Mouse (Mus musculus) layer of hippocampus, postnatal 14 days (tissue): Measurements from ENCODE around the gene Pim3. TPM values are rescaled to one million over a fixed set of nuclear protein-coding genes. Genes with fewer than 3 reads are reported as not detected.
A peak's percentile ranks its signal among the peaks of the same experiment; 100 is the strongest.
"Not testable (repeated sequence)": the region's sequence is repeated elsewhere in the genome, so short reads cannot be mapped to it uniquely, and the experiment has no call there.

Source experiments
- DNase-seq, 2 experiments: peaks; one replicate each; pipeline ENCODE4 v3.0.0; 2021 to 2022; ENCODE audit warnings: low spot score in 2 of 2, mixed read lengths in 1 of 2
- long read RNA-seq, 2 experiments: library from polyadenylated mRNA; stranded (forward); transcript quantifications; one replicate each; pipeline ENCODE4 v2.0.0; 2021
- total RNA-seq, 2 experiments: library from RNA; stranded (reverse); gene quantifications; 2 replicates each; pipeline ENCODE4 v1.2.3; 2021

Gene Pim3
- 10 to 100 TPM; 40.8 to 48.4 TPM for total RNA-seq
- long read RNA-seq, experiment 1, transcript Pim3-201 (6 exons, 2,427 nt) = major isoform, 64 of 74 reads
- long read RNA-seq, experiment 1, partial matches to known transcripts = 6 of 74 reads
- long read RNA-seq, experiment 1, other reads (novel, unspliced or antisense) = 4 of 74 reads
- long read RNA-seq, experiment 2, transcript Pim3-201 (6 exons, 2,427 nt) = major isoform, 92 of 101 reads
- long read RNA-seq, experiment 2, partial matches to known transcripts = 5 of 101 reads
- long read RNA-seq, experiment 2, other reads (novel, unspliced or antisense) = 4 of 101 reads

DNA sequence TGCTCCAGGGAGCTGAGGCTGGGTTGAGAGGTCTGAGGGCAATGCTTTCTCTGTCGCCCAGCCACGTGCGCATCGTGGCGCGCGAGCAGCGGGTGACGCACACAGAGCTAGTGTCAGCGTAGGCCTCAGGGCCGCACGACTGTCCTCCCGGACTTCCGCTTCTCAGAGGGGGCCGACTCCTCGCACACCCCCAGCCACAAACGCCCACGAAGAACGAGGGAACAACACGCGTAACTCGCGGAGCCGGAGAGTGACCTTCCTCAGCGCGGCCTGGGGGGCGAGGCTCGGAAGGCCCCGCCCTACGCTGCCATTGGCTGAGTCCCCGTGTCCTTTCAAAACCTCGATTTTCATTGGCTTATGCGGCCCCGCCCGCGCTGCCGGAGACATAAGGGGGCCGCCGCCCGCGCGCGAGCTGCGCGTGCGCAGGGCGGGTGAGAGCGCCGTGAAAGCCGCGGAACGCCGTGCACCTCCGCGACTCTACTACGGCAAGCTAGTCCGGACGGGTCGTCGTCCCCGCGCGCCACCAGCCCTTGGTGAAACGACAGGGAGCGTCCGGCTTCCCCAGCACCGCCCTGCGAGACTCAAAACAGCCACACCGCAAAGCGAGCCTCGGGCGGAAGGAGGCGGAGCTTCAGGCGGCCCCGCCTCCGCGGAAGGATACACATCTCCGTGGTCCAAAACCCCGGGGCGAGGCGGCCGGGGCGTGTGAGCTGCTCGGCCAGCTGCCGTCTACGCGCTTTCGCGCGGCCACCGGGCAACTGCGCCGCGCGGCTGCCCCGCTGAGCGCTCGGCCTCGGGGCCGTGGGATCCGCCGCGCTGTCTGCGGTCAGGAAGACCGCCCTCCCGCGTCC lies at the start of gene Pim3:
Gene Pim3 (plus strand): TSS at position 415 of the 851 bp plus-strand sequence.
- peak; percentile 96 to 97 for DNase-seq

DNA sequence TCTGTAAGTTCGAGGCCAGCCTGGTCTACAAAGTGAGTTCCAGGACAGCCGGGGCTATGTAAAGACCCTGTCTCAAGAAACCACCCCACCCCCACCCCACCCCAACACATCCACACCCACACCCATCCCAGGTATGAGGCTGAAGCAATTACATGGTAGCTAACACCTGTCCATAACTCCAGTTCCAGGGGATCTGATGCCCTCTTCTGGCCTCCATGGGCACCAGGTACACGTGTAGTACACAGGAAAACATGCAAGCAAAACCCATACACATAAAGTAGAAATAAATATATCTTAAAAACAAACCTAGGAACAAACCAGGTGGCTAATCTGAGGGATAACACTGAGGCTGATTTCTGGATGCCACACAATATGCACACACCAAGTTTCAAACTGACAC lies 48.7 kb upstream of the Pim3 start:
- DNase-seq = no peak

DNA sequence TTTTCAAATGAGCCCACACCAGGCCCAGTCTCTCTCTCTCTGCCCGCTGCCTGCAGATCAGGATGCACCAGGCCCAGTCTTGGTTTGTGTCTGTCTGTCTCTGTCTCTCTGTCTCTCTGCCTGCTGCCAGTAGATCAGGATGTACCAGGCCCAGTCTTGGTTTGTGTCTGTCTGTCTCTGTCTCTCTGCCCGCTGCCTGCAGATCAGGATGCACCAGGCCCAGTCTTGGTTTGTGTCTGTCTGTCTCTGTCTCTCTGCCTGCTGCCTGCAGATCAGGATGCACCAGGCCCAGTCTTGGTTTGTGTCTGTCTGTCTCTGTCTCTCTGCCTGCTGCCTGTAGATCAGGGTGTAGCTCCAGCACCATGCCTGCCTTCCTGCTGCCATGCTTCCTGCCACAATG lies 48.1 kb upstream of the Pim3 start:
- DNase-seq = not testable (repeated sequence)

DNA sequence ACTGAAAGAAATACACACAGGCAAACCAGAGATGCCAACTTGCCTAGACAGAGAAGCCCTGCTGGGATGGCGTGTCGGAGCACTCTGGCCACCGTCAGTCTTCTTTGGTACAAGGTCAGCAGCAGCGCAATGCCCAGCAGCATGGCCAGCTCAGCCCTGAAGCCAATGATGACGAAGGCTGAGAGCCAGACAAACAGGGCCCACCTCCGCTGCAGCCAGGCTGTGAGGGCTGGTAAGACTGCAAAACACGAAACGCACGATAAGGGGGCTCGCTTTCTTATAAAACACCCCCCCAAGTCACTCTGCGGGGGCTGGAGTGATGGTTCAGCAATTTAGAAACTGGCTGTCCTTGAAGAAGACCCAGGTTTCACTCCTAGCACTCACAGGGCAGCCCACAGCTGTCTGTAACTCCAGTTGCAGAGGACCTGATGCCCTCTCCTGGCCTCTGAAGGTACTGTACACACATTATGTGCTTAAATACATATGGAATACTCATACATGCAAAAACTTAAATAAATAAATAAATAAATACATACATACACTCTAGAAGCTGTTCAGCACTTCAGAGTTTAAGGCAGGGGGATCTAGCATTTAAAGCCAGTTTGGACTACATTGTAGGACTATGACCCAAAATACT lies 47.5 kb upstream of the Pim3 start:
- no peak for DNase-seq

DNA sequence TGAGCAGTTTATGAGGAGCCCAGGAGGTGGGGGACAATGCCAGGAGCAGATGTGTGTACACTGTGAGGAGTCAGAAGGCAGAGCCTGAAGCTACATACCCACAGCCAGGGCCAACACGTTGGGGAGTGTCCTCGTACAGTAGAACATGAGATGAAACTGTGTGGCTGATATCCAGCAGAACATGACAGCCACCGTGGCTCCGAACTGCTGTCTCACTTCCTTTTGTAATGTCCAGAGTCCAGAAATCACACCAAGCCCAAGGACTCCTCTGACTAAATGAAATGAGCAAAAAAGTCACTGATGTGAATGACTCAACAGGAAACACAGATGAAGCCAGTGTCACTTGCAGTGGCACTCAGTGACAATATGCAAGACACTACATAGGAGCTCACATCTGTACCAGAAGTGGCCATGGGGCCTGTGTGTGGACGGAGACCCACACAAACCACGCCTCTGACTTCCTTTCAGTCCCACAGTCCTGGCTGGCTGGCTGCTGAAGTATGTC lies 46.7 kb upstream of the Pim3 start:
- no peak for DNase-seq

DNA sequence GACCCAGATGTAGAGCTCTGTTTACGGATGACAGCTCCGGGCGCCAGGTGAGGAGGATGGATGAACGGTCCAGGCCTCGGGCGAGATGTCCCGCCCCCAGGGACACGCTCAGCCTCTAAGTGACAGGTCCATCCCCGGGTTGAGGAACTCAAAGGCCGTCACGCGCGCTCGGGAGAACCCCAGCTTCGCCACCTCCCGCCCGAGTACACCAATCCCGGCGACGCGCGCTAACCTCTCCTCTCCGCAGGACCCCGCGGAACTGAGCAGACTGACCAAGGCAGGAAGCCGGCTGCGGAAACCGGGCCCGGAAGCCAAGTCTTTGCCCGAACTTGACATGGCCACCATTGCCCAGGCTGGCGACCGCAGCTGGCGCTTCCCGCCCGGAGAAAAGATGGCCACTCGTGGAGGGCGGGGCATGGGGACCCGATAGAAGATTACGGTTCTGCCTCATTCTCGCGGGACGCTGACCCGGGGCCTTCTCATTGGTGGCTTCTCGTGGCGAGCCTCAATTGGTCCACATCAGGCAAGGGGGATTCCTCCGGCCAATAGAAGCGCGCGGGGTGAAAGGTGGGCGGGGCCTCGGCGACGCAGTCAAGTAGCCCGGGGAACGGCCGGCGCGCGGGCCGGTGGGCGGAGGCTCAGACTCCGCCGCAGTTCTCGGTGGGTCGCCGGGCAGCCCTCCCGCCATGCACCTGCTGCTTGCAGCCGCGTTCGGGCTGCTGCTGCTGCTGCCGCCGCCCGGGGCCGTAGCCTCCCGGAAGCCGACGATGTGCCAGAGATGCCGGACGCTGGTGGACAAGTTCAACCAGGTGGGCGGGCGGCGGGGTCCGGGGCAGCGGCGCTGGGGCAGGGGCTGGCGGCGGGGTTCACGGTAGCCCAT lies 42.7 kb upstream of the Pim3 start, which contains the start of the genes Alg12 and Creld2:
Gene Alg12 (minus strand): TSS at position 293 of the 880 bp plus-strand sequence.
Gene Creld2 (plus strand): TSS at position 621 of the 880 bp plus-strand sequence.
- peak; percentile 99 to 100 for DNase-seq

DNA sequence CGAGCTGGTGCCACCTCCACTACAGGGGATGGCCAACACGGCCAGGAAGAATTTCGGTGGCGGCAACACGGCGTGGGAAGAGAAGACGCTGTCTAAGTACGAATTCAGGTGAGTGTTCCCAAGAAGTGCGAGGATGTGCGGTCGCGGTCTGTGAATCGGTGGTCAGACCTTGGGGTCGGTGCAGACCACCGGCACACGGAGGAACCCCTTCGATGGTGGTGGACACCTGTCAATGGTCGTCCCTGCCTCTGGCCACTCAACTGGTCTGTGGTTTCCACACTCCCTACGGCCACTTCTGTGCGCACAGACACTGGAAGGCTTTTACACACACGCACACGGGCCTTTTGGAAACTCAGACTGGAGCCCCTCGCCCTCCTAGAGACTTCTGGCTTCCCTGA lies 42.1 kb upstream of the Pim3 start:
- peak in 1 of 2 experiments; percentile 33 for DNase-seq

DNA sequence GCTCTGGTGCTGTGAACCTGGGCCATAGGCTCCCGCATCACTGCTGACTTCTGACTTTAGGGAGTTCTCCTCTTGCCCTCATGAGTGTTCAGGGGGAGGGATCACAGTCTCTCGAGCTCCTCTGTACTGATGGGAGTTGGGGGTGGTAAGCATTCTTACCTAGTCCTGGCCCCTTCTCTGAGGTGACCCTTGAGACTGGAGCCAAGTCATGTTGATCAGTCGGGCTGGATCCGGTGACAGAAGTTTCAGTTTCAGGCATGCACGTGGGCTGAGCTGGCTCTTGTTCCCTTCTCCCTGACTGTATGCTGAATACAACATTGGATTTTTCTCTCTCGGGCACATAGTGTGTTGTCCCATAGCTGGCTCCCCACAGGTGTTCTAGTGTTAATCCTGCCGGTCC lies 40.6 kb upstream of the Pim3 start:
- DNase-seq = no peak

DNA sequence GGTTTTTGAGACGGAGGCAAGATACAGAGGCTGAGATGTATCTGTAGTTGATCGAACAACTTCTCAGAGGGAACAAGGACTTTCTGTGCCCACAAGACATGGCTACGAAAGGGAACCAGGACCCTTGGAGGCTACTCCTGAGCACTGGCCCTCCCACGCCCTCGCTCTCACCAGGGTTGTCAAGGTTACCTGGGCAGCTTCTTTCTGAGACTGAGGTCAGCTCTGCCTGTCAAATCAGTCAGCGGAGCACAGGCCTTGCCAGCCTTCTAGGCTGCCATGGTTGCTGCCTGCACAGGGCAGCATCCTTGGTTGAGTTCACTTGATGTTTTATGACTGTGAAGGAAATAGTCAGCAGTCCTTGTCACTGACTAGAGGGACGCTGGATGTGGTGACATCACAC lies 39.5 kb upstream of the Pim3 start:
- DNase-seq = no peak

DNA sequence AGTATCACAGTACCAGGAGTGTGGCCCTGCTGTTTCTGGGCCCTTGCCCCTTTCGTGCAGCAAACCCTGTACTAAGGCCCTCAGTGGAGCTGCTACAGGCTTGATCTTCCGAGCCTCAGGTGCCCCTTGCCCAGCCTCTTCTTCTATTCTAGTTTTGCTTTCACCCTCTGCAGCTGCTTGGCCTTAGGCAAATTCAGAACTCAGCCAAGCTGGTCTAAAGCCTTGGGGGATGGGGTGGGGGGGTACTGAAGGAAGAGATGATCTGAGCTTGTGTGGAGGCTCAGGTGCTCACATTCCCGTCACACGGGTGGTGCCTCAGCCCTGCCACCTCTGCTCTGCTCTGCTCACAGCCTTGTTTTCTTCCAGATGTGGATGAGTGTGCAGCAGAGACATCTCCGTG lies 38.6 kb upstream of the Pim3 start:
- no peak for DNase-seq

DNA sequence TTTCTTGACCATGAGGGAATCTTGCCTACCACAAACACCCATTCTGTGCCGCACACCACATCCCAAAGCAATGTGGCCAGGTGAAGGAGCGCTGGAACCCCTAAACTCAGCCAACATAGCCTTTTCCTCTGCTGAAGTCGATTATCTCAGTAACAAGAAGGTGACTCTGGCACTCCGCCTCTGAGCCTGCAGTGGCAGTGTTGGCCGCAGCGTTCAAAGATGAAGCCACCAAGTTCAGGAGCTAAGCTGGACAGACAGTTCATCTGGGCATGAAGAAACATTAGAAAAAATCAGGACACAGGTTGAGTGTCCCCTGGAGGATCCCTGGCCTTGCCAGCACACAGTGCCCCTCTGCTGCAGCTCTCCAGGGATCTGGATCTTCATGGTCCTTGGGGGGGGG lies 34.5 kb upstream of the Pim3 start:
- no peak for DNase-seq

DNA sequence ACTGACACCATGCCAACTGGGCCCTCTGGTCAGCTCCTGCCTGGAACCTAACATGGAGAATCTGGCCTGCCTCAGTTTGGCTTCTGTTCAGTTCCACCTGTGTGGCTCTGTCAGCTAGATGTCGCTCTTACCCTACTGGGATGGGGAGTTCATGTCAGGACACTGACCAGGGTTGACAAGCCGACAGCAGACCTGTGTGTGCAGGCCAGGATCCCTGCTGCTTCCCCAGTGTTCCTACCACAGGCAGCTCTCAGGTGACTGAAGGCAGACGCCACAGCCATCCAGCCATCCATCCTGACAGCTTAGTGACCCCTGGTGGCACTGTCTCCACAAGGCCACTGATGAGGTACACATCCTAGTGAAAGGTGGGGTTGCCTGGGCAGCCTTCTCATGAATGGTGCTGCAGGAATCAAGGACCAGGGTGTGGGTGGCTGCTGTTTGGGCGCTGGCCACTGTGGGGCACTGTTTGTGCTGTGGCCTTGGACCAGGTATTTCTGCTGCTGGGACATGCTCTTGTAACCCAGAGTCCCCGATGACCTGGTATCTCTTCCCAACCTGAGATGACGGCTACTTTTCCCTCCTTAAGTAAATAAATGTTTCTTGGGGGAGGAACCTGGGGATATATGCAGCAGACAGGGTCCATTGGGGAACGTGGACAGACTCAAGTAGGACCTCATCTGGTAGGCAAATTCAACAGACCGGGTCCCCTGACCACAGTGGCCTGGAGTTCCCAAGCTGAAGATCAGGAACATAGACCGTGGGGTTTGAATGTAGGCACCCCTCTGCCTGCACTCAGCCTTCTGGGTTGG lies 33.8 kb upstream of the Pim3 start:
- peak; percentile 57 to 59 for DNase-seq

DNA sequence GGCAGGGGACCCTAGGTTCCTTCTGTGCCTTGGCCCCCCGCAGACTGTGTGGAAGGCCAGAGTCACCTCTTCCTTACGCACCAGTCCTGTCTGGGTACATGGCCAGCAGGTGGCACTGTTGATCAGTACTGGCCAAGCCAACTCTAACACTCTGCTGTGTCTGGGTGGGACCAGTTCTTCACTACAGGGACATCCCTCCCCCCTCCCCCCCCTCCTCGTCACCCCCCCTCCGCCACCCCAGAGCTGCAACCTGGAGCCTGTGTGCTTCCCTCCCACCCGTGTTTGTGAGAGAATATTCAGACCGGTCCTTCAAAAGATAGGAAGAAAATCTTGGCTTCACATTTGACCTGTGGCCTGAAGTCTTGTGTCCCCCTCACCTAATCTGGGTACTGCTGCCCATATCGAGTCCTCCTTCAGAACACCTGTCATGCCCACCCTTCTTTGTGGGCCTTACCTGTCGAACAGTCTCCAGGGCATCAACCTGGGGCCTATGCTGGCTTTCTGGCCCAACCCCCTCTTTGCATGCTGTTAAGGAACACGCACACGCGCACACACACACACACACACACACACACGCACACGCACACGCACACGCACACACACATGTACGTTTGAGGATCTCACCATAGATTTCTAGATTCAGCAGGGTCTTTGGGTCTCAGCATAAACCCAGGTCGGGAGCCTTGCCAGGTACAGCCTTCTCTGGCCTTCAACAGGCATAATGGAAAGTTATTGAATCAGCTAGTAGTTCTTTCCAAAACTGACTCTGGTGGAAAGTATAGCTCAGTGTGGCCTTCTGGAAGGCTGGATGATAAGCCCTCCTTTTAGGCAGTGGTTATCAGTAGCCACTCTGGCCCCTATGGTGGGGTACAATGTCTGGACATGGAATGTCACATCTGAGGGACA lies 32.9 kb upstream of the Pim3 start:
- peak; percentile 81 to 85 for DNase-seq

DNA sequence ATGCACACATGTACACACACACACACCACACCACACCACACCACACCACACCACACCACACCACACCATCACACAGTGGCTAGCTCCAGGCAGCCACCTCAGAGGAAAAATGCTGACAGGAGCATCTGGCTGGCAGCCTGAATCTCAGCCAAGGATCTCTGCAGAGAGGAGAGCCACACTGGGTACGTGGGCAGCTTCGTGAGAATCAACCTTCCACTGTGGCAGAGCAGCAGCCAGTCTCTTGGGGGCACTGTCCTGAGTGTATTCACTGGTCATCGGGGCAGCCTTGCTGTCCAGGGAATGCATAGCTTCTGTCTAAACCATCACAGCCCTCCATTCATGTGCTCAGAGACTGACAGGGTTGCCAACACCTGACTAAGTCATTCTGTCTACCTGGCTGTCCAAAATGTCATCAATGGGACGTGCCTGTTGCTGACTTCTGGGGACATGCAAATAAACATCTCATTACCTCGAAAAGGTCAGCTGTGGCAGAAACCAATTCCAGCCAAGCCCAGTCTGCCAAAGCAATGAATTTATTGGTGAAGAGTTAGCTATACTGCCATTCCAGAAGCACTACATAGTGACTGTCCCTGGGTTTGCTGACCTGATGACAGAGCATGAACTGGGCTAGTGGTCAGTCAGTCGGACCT lies 32.1 kb upstream of the Pim3 start:
- no peak for DNase-seq

DNA sequence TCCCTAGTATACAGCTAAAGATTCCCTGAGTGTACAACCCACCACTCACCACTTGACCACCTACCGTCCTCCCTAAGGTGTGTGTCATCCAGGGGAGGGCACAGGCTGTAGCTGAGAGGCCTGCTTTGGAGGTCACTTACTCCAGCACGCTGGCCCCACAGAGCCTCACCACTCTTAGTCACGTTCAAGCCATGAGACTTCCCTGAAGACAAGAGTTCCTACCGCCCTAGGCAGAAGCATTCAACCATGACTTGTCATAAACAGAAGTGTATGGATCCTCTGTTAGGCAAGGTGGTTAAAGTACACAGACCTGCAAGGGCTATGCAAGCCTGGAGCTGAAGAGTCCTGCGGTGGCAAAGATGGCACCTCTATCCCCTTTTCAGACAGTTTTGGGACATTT lies 31.3 kb upstream of the Pim3 start:
- DNase-seq = no peak

DNA sequence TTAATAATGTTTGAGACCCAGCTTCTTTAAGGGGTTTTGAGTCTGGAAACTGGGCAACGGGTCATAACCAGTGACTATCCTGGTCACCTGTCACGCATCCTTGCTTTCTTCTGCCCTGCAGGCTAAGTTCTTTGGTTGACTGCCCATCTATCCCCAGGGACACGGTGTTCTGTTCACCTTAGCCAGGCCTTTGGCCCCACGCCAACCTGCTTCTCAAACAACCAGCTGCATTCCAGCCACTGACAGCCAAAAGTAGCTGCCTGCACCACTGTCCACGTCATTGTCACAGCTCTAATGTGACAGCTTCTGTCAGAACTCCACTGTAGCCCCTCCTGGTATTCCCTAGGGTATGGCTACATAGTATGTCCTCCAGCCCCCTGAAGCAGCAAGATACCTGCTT lies 30.5 kb upstream of the Pim3 start:
- no peak for DNase-seq

DNA sequence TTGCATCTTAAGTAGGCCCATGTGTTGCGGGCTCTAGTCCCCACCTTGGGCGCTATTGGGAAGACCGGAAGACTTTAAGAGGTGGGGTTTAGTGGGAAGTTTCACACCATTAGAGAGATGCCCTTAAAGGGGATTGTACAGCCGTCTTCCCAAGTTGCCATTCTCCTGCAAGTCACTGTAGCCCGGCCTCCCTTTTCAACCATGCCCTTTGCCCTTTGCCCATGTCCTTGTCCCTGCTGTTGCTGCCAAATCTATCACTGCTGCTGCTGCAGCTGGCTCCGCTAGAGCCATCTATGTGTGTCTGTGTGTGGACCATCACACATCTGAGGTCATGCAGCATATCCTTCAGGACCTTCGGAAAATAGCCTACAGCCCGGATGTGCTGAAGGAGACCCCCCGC lies 29.4 kb upstream of the Pim3 start:
- no peak for DNase-seq

DNA sequence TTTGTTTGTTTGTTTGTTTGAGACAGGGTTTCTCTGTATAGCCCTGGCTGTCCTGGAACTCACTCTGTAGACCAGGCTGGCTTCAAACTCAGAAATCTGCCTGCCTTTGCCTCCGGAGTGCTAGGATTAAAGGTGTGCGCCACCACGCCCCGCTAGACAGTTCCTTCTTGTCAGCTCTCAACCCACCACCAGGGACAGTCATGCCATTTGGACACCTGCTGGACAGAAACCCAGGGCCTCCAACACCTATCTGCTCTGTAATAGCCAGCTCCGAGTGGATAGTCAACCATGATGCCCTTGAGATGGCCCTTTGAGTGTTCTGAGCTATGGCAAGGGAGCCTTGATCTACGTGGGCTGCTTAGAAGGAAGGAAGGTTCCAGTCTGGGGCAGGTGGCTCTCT lies 26.0 kb upstream of the Pim3 start:
- DNase-seq = no peak
